Mouse (Mus musculus): ENCODE data around the gene Vapa.
"Not testable (repeated sequence)": the region's sequence is repeated elsewhere in the genome, so short reads cannot be mapped to it uniquely, and the experiment has no call there.

Gene Vapa

GRCm38 (mm10) chr17:65561361-65562015 is 51.9 kb downstream of the Vapa start:
- no peak for DNase-seq

GRCm38 (mm10) chr17:65559273-65559672 is 54.1 kb downstream of the Vapa start:
- peak in 1 of 2 experiments; percentile 14 for DNase-seq

- no peak for DNase-seq
These were observed 54.6 kb downstream of the Vapa start for GRCm38 (mm10) chr17:65558788-65559187.

- peak in 1 of 2 experiments; percentile 10 for DNase-seq
These were observed 55.1 kb downstream of the Vapa start for GRCm38 (mm10) chr17:65558217-65558616.

- DNase-seq: no peak
These were observed 56.1 kb downstream of the Vapa start for GRCm38 (mm10) chr17:65557212-65557611.

GRCm38 (mm10) chr17:65556798-65557197 is 56.6 kb downstream of the Vapa start:
- DNase-seq: no peak

- DNase-seq: no peak
These were observed 60.8 kb downstream of the Vapa start for GRCm38 (mm10) chr17:65552426-65552997.

- DNase-seq: no peak
These were observed 63.0 kb downstream of the Vapa start for GRCm38 (mm10) chr17:65550357-65550756.

GRCm38 (mm10) chr17:65548698-65549365 is 64.5 kb downstream of the Vapa start:
- DNase-seq: no peak

- DNase-seq: not testable (repeated sequence)
These were observed 67.1 kb downstream of the Vapa start for GRCm38 (mm10) chr17:65546221-65546620.

GRCm38 (mm10) chr17:65540441-65541272 is 72.7 kb downstream of the Vapa start, which contains the start of gene Tmem232:
Gene Tmem232 (minus strand): TSS chr17:65540782.
- no peak for DNase-seq

GRCm38 (mm10) chr17:65536156-65536555 is 77.2 kb downstream of the Vapa start:
- peak in 1 of 2 experiments; percentile 14 for DNase-seq

- not testable (repeated sequence) for DNase-seq
These were observed 81.0 kb downstream of the Vapa start for GRCm38 (mm10) chr17:65532381-65532780.

Measured in thymus, adult 18-20 months (tissue).